Mouse (Mus musculus) embryo, embryonic 11.5 days (tissue): ENCODE measurements at regions not wholly inside any gene's neighbourhood (a gene's known extent, or its start where the extent isn't known, plus 50 kb on each side); places are given as distances from the start of the nearest gene placed in this dataset.

Experiments
- DNase-seq: peaks from one replicate; pipeline ENCODE4 v3.0.0-alpha.2; 2012; ENCODE audit warnings: low read depth, low spot score

- DNase-seq = no peak
Measured at GRCm38 (mm10) chr1:45575131-45575530, 72.0 kb upstream of the Col5a2 start.

GRCm38 (mm10) chr1:45580466-45580865, 77.4 kb upstream of the Col5a2 start:
- DNase-seq = no peak

- DNase-seq = no peak
Measured at GRCm38 (mm10) chr1:45587351-45588025, 84.4 kb upstream of the Col5a2 start.

GRCm38 (mm10) chr1:45597316-45597715, 94.2 kb upstream of the Col5a2 start:
- no peak for DNase-seq

GRCm38 (mm10) chr1:45599421-45599820, 96.3 kb upstream of the Col5a2 start:
- no peak for DNase-seq

GRCm38 (mm10) chr1:45600011-45600410, 96.9 kb upstream of the Col5a2 start:
- no peak for DNase-seq

GRCm38 (mm10) chr1:45605571-45605970, 102.5 kb upstream of the Col5a2 start:
- no peak for DNase-seq

GRCm38 (mm10) chr1:45608316-45608715, 105.2 kb upstream of the Col5a2 start:
- no peak for DNase-seq

- no peak for DNase-seq
Measured at GRCm38 (mm10) chr1:45619008-45619407, 115.9 kb upstream of the Col5a2 start.

GRCm38 (mm10) chr1:45625921-45626320, 122.8 kb upstream of the Col5a2 start:
- no peak for DNase-seq

- no peak for DNase-seq
Measured at GRCm38 (mm10) chr1:45626733-45627132, 123.7 kb upstream of the Col5a2 start.

- DNase-seq = peak; percentile 37
Measured at GRCm38 (mm10) chr1:45627840-45628239, 124.8 kb upstream of the Col5a2 start.

- DNase-seq = no peak
Measured at GRCm38 (mm10) chr1:45647301-45647700, 144.2 kb upstream of the Col5a2 start.

- no peak for DNase-seq
Measured at GRCm38 (mm10) chr1:45653248-45653647, 141.7 kb upstream of the Wdr75 start.

- DNase-seq = no peak
Measured at GRCm38 (mm10) chr1:45663882-45664520, 131.0 kb upstream of the Wdr75 start.

GRCm38 (mm10) chr1:45672443-45673156, 122.4 kb upstream of the Wdr75 start:
- DNase-seq = peak; percentile 40

- DNase-seq = peak; percentile 40
Measured at GRCm38 (mm10) chr1:45675771-45676439, 119.1 kb upstream of the Wdr75 start.

- DNase-seq = no peak
Measured at GRCm38 (mm10) chr1:45679964-45680709, 114.8 kb upstream of the Wdr75 start.

- no peak for DNase-seq
Measured at GRCm38 (mm10) chr1:45700893-45701292, 94.1 kb upstream of the Wdr75 start.

GRCm38 (mm10) chr1:45701516-45701915, 93.5 kb upstream of the Wdr75 start:
- no peak for DNase-seq

GRCm38 (mm10) chr1:45723369-45723768, 71.6 kb upstream of the Wdr75 start:
- no peak for DNase-seq
